Mouse (Mus musculus) B cell, adult 2 months (primary cell): Measurements from ENCODE around the gene Usp17le.
"Not testable (repeated sequence)": the region's sequence is repeated elsewhere in the genome, so short reads cannot be mapped to it uniquely, and the experiment has no call there.

Experiments
- DNase-seq, 2 experiments: peaks; one replicate each; pipeline ENCODE4 v3.0.0; 2022

Gene Usp17le

DNA sequence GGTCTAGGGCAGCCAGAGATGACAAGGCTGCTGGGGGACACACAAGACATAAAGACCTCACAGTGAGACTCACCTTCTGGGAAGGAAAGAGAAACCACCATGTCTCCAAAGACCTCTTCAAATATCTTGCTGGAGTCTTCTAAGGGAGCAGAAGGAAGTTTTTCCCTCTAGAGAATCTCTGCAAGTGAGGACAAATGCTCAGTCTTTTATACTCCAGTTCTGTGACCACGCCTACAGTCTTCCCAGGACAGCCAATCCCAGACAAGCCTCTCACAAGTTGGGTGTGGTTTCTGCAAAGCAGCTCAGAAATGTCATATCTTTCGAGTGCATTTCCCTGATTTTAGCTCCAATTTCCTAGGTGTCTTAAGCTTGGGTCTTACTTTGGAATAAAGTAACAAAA, at the start of gene Usp17le:
Gene Usp17le, minus strand, starts transcription at position 101 of the 400 bp plus-strand sequence.
- DNase-seq = not testable (repeated sequence)

DNA sequence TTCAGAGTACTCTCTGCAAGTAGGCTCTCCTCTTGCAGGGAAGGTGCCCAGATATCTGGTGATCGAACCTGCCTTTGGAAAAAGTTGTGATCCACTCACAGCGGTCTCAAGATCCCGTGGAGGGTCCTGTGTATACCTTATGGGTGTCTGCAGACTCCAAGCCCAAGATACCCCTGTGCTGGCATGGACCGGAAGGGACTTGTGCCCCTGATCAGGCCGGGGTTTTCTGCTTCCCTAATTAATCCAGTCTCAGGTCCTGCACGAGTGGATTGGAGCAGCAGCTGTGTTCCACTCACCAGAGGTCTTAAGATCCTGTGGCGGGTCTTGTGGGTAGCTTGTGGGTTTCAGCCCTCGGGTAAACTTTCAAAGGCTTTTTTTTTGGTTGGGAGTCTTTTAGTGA, 33.1 kb upstream of the Usp17le start:
- not testable (repeated sequence) for DNase-seq

DNA sequence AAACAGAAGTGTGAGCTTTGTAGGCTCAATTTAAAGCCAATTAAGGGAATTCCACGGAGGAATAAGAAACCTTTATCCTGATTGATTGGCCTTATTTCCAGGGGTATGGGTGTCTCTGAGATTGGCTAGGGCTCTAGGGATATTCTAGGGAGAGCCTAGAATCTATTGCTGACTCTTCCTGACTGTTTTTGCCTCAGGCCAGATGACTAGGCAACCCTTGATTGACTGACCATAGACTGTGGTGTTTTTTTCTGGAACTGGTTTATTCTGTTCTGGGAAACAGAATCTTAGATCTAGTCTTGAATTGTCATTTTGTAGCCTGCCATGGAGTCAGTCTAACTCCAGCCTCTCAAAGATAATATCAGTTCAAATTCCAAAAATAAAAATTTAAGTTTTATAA, 13.5 kb upstream of the Usp17le start:
- DNase-seq = no peak
